ENCODE assay signal across 11 mouse cellular contexts in genomic region chr12:82263443-82263842, GRCm38 (mm10).
"Had no signal": no experiment of that assay in that cellular context is flagged by ENCODE, and none has a peak within 500 bp of the region (broad histone marks: within the 10 kb centered on the region; RNA-seq: fewer than 3 reads in every experiment).

No protein-coding gene starts in this region.

- H3K4me1 ChIP-seq: neural tube, embryonic 12.5 days; neural tube, embryonic 13.5 days; stomach, embryonic 15.5 days had no signal

- DNase-seq: retina, postnatal 1 day; right cerebral cortex, adult 18-20 months; right cerebral cortex, postnatal 14 days; right cerebral cortex, postnatal 25 days; right cerebral cortex, postnatal 4 days; spleen, adult 18-20 months had no signal

- H3K27me3 ChIP-seq: neural tube, embryonic 12.5 days; neural tube, embryonic 13.5 days; neural tube, embryonic 15.5 days; stomach, embryonic 15.5 days had no signal

- H3K36me3 ChIP-seq: neural tube, embryonic 12.5 days; neural tube, embryonic 13.5 days; neural tube, embryonic 15.5 days; stomach, embryonic 15.5 days had no signal

- H3K4me3 ChIP-seq: neural tube, embryonic 12.5 days; neural tube, embryonic 13.5 days; neural tube, embryonic 15.5 days; stomach, embryonic 15.5 days had no signal

- H3K27ac ChIP-seq: neural tube, embryonic 12.5 days; neural tube, embryonic 13.5 days; neural tube, embryonic 15.5 days; stomach, embryonic 15.5 days; stomach, postnatal 0 days had no signal
